Mouse (Mus musculus): ENCODE measurements around the gene Bcat2. TPM values are rescaled to one million over a fixed set of nuclear protein-coding genes. Genes with fewer than 3 reads are reported as not detected.

The Bcat2 gene
- polyA plus RNA-seq, 1 experiment, result 111 TPM

GRCm38 (mm10) chr7:45587631-45588592, 18.0 kb downstream of the Bcat2 start:
- no peak for DNase-seq (ENCODE audit: low read depth)

- DNase-seq (ENCODE audit: low read depth), result peak; percentile 74
These were observed 19.2 kb downstream of the Bcat2 start for GRCm38 (mm10) chr7:45589173-45589572.

GRCm38 (mm10) chr7:45589898-45590297, 19.9 kb downstream of the Bcat2 start:
- no peak for DNase-seq (ENCODE audit: low read depth)

- no peak for DNase-seq (ENCODE audit: low read depth)
These were observed 20.9 kb downstream of the Bcat2 start for GRCm38 (mm10) chr7:45590874-45591273.

GRCm38 (mm10) chr7:45591880-45592279, 21.9 kb downstream of the Bcat2 start:
- DNase-seq (ENCODE audit: low read depth), result no peak

GRCm38 (mm10) chr7:45593118-45593815, 23.3 kb downstream of the Bcat2 start:
- no peak for DNase-seq (ENCODE audit: low read depth)

GRCm38 (mm10) chr7:45595176-45595575, 25.2 kb downstream of the Bcat2 start:
- DNase-seq (ENCODE audit: low read depth), result no peak

- no peak for DNase-seq (ENCODE audit: low read depth)
These were observed 26.2 kb downstream of the Bcat2 start for GRCm38 (mm10) chr7:45596107-45596506.

GRCm38 (mm10) chr7:45597013-45597412, 27.1 kb downstream of the Bcat2 start:
- DNase-seq (ENCODE audit: low read depth), result no peak

- no peak for DNase-seq (ENCODE audit: low read depth)
These were observed 27.6 kb downstream of the Bcat2 start for GRCm38 (mm10) chr7:45597527-45597926.

- no peak for DNase-seq (ENCODE audit: low read depth)
These were observed 29.3 kb downstream of the Bcat2 start for GRCm38 (mm10) chr7:45598960-45599879.

GRCm38 (mm10) chr7:45605704-45606289, 35.8 kb downstream of the Bcat2 start:
- DNase-seq (ENCODE audit: low read depth), result no peak

- DNase-seq (ENCODE audit: low read depth), result no peak
These were observed 39.6 kb downstream of the Bcat2 start for GRCm38 (mm10) chr7:45609511-45609910.

GRCm38 (mm10) chr7:45616277-45616676, 46.3 kb downstream of the Bcat2 start:
- DNase-seq (ENCODE audit: low read depth), result no peak

- no peak for DNase-seq (ENCODE audit: low read depth)
These were observed 47.2 kb downstream of the Bcat2 start, which contains the start of gene Fut1 for GRCm38 (mm10) chr7:45617042-45617695. Gene Fut1 (plus strand): TSS chr7:45617289.

- DNase-seq (ENCODE audit: low read depth), result no peak
These were observed 48.4 kb downstream of the Bcat2 start for GRCm38 (mm10) chr7:45618316-45618715.

- no peak for DNase-seq (ENCODE audit: low read depth)
These were observed 49.6 kb downstream of the Bcat2 start for GRCm38 (mm10) chr7:45619592-45619991.

GRCm38 (mm10) chr7:45621443-45621842, 51.5 kb downstream of the Bcat2 start, which contains the start of gene Izumo1:
Gene Izumo1 (plus strand): TSS chr7:45621811.
- no peak for DNase-seq (ENCODE audit: low read depth)

- DNase-seq (ENCODE audit: low read depth), result no peak
These were observed 53.6 kb downstream of the Bcat2 start for GRCm38 (mm10) chr7:45623507-45623906.

- DNase-seq (ENCODE audit: low read depth), result no peak
These were observed 54.8 kb downstream of the Bcat2 start for GRCm38 (mm10) chr7:45624718-45625117.

- DNase-seq (ENCODE audit: low read depth), result no peak
These were observed 55.5 kb downstream of the Bcat2 start for GRCm38 (mm10) chr7:45625481-45625880.
